Mouse (Mus musculus): ENCODE measurements around the gene Cypt4.
"Not testable (repeated sequence)": the region's sequence is repeated elsewhere in the genome, so short reads cannot be mapped to it uniquely, and the experiment has no call there.

Cypt4 gene

GRCm38 (mm10) chr9:24624896-24625295, at the start of gene Cypt4:
TSS of gene Cypt4 (plus strand) at chr9:24625196.
- DNase-seq (ENCODE audit: low spot score): no peak

- DNase-seq (ENCODE audit: low spot score): not testable (repeated sequence)
Observed at GRCm38 (mm10) chr9:24637341-24637740, 12.3 kb downstream of the Cypt4 start.

All from embryo, embryonic 10.5 days (tissue).